Mouse (Mus musculus) liver, embryonic 18 days (tissue): Measurements from ENCODE around the gene Trim45. TPM values are rescaled to one million over a fixed set of nuclear protein-coding genes. Genes with fewer than 3 reads are reported as not detected.

Experiments used
- polyA plus RNA-seq: library from polyadenylated mRNA; depleted of rRNA; stranded (reverse); fragments of >200 nt; gene quantifications from 2 replicates; pipeline ENCODE4 v1.2.3, GENCODE M21; 2012; rRNA removed

Trim45 gene
- 1.0 and 1.2 TPM in 2 replicates for polyA plus RNA-seq

GRCm38 (mm10) chr3:100921825-100922505, at the start of gene Trim45:
Trim45 (plus strand) TSS chr3:100922202.

GRCm38 (mm10) chr3:100969176-100969917, 47.3 kb downstream of the Trim45 start, which contains the start of gene Ttf2:
Ttf2 (minus strand) TSS chr3:100969663.

Other genes with a start within 250 kb of the Trim45 start
- 3.4 and 3.7 TPM in 2 replicates for gene Man1a2, start 236.7 kb upstream of the Trim45 start, polyA plus RNA-seq
- 0.07 and 0.08 TPM in 2 replicates for gene Vtcn1, start 96.7 kb upstream of the Trim45 start, polyA plus RNA-seq
- gene Ttf2, start 47.5 kb downstream of the Trim45 start, polyA plus RNA-seq = 3.6 and 3.8 TPM in 2 replicates
- 0.12 and 0.14 TPM in 2 replicates for gene Cd101, start 107.4 kb downstream of the Trim45 start, polyA plus RNA-seq
- gene Ptgfrn, start 188.1 kb downstream of the Trim45 start, polyA plus RNA-seq = 0.93 and 1.00 TPM in 2 replicates